Mouse (Mus musculus): ENCODE data around the gene Nrxn2. TPM values are rescaled to one million over a fixed set of nuclear protein-coding genes. Genes with fewer than 3 reads are reported as not detected.

The Nrxn2 gene
- 1 to 10 TPM; 4.4 to 5.5 TPM for total RNA-seq (2021)

GRCm38 (mm10) chr19:6418233-6418879 is at the start of gene Nrxn2:
TSS of gene Nrxn2 (plus strand) at chr19:6418731.
- DNase-seq: peak; percentile 83 to 84
- intact Hi-C loops (cut with DNase I): loop anchor here (1.0 kb wide), 1 partner anchor 34 kb away; no protein-coding TSS in a partner anchor

GRCm38 (mm10) chr19:6370175-6370574 is 48.4 kb upstream of the Nrxn2 start:
- DNase-seq: no peak
- intact Hi-C loops (cut with DNase I): loop anchor here (5.0 kb wide), 1 partner anchor 82 kb away; no protein-coding TSS in a partner anchor

GRCm38 (mm10) chr19:6372433-6372832 is 46.1 kb upstream of the Nrxn2 start:
- no peak for DNase-seq
- intact Hi-C loops (cut with DNase I): loop anchor here (5.0 kb wide), 1 partner anchor 80 kb away; no protein-coding TSS in a partner anchor

GRCm38 (mm10) chr19:6373539-6374400 is 44.8 kb upstream of the Nrxn2 start:
- intact Hi-C loops (cut with DNase I): loop anchor here (5.0 kb wide), 1 partner anchor 79 kb away; no protein-coding TSS in a partner anchor

GRCm38 (mm10) chr19:6374571-6374970 is 44.0 kb upstream of the Nrxn2 start:
- intact Hi-C loops (cut with DNase I): loop anchor here (5.0 kb wide), 1 partner anchor 78 kb away; no protein-coding TSS in a partner anchor
- no peak for DNase-seq

More at GRCm38 (mm10) chr19:6373539-6374400, 44.8 kb upstream of the Nrxn2 start:
- DNase-seq: peak; percentile 89 to 95

GRCm38 (mm10) chr19:6375423-6376254 is 42.9 kb upstream of the Nrxn2 start:
- DNase-seq: no peak
- intact Hi-C loops (cut with DNase I): no loop called here

DNA sequence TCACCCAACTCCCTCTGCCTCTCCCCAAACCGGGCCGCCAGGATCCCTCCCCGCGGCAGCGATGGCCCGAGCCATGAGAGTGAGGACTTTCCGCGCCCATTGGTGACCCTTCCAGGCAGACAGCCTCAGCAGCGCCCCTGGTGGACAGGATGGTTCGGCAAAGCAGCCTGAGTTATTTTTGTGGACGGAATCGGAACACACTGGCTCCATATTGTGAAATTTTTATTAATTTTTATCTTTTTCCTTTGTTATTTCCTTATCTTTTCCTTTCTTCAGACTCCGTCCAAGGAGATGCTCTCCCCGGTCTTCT is 42.3 kb upstream of the Nrxn2 start:
- DNase-seq: peak; percentile 62 to 82
- intact Hi-C loops (cut with DNase I): no loop called here

- intact Hi-C loops (cut with DNase I): no loop called here
- DNase-seq: no peak
Observed at GRCm38 (mm10) chr19:6376643-6377042, 41.9 kb upstream of the Nrxn2 start.

GRCm38 (mm10) chr19:6377327-6378040 is 41.0 kb upstream of the Nrxn2 start:
- peak in 1 of 2 experiments; percentile 45 for DNase-seq
- intact Hi-C loops (cut with DNase I): no loop called here

- DNase-seq: no peak
- intact Hi-C loops (cut with DNase I): no loop called here
Observed at GRCm38 (mm10) chr19:6380411-6381166, 37.9 kb upstream of the Nrxn2 start.

- intact Hi-C loops (cut with DNase I): no loop called here
- DNase-seq: no peak
Observed at GRCm38 (mm10) chr19:6381238-6381637, 37.3 kb upstream of the Nrxn2 start.

- DNase-seq: no peak
- intact Hi-C loops (cut with DNase I): no loop called here
Observed at GRCm38 (mm10) chr19:6382323-6382924, 36.1 kb upstream of the Nrxn2 start.

DNA sequence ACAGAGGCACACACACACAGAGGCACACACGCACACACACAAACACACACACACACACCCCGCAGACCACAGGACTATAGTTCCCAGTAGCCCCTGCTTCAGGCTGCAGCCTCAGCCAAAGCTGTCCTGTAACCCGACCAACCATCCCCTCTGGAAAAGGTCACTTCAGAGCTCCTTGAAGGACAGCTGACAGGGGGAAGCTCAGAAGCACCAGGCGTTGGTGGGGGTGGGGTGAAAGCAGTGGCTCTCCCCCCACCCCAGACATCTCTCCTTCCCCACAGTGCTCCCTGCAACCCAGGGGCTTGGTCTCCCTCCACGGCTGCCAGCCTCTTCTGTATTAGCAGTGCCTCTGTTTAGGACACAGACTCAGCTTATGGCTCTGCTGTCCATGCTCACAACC is 35.1 kb upstream of the Nrxn2 start:
- intact Hi-C loops (cut with DNase I): no loop called here
- DNase-seq: peak in 1 of 2 experiments; percentile 34

GRCm38 (mm10) chr19:6384128-6384527 is 34.4 kb upstream of the Nrxn2 start, which contains the start of gene Pygm:
TSS of gene Pygm (plus strand) at chr19:6384399.
- intact Hi-C loops (cut with DNase I): no loop called here
- peak; percentile 94 to 95 for DNase-seq

- peak; percentile 59 to 61 for DNase-seq
- intact Hi-C loops (cut with DNase I): no loop called here
Observed at GRCm38 (mm10) chr19:6384954-6385353, 33.6 kb upstream of the Nrxn2 start.

- intact Hi-C loops (cut with DNase I): no loop called here
- DNase-seq: no peak
Observed at GRCm38 (mm10) chr19:6385419-6385818, 33.1 kb upstream of the Nrxn2 start.

DNA sequence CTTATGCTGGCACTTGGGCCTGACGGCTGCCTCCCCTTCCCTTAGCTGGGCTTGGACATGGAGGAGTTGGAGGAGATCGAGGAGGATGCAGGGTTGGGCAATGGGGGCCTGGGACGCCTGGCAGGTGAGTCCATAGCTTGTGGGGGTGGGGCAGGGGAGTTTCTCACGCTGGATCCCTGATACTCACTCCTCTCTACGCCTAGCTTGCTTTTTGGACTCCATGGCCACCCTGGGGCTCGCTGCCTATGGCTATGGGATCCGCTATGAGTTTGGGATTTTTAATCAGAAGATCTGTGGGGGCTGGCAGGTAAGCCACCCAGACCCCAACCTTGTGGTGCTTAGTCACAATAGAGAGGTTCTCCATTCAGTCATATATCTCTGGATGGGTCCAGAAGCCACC is 32.7 kb upstream of the Nrxn2 start:
- no peak for DNase-seq
- intact Hi-C loops (cut with DNase I): no loop called here

GRCm38 (mm10) chr19:6386234-6386633 is 32.3 kb upstream of the Nrxn2 start:
- no peak for DNase-seq
- intact Hi-C loops (cut with DNase I): no loop called here

GRCm38 (mm10) chr19:6388006-6388405 is 30.5 kb upstream of the Nrxn2 start:
- intact Hi-C loops (cut with DNase I): no loop called here
- peak; percentile 66 to 73 for DNase-seq
